Mouse (Mus musculus): ENCODE data around the gene Igsf11. TPM values are rescaled to one million over a fixed set of nuclear protein-coding genes. Genes with fewer than 3 reads are reported as not detected.
A peak's percentile ranks its signal among the peaks of the same experiment; 100 is the strongest.
"Not testable (repeated sequence)": the region's sequence is repeated elsewhere in the genome, so short reads cannot be mapped to it uniquely, and the experiment has no call there.

Gene Igsf11
- polyA plus RNA-seq, 1 experiment: 25.3 TPM

DNA sequence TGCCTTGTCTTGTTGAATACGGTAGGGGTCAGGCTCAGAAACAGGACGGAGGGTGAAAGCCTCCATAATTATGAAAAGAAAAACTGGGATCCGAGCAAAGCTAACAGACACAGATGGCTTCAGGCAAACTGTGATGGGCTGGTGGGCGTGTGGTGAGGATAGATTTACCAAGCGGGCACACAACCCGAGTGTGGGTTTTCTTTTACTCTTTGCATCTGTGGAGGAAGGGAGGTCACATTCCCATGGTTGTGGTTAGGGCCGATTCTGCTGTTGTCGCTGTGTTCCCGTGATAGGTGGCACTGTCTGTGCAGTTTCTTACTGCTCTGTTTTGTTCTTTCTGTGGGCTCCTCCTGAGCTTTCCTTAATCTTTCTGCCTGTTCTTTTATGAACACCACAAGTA lies 70.2 kb downstream of the Igsf11 start:
- TF ChIP-seq CTCF (IDR thresholded peaks at IDR 0.05; ENCODE audit: extremely low read depth, insufficient read depth, low read length) (no peak), POLR2A (IDR thresholded peaks at IDR 0.05; ENCODE audit: extremely low read depth, insufficient read depth, low read length) (no peak)
- no peak overlapping the region for H3K4me3 ChIP-seq (ENCODE audit: insufficient read depth, low read length)
- peaks cover 7% of the 10 kb centered on the region; the same call in 1 of the 2 replicates for H3K4me1 ChIP-seq (ENCODE audit: control insufficient read depth, insufficient read depth, low read length)
- H3K27ac ChIP-seq (ENCODE audit: insufficient read depth, low read length): no peak overlapping the region

DNA sequence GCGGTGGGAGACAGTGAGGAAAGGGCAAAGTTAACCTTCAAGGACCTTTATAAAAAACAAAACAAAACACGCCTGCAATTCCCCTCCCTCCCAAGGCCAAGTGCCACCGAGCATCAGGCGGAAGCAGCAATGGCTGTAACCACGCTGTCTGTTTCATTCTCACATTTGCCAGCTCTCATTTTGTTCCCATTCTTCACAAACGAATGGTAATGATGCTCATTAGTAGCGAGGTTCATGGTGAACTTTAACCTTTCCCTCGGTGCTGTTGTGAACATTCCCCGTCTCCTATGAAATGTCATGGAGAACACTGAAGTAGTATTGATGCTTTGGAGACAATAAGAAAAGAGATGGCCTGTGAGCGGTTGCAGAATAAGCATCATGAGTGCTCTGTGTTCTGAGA lies 74.6 kb downstream of the Igsf11 start:
- TF ChIP-seq CTCF (IDR thresholded peaks at IDR 0.05; ENCODE audit: extremely low read depth, insufficient read depth, low read length) (no peak), POLR2A (IDR thresholded peaks at IDR 0.05; ENCODE audit: extremely low read depth, insufficient read depth, low read length) (no peak)
- H3K27ac ChIP-seq (ENCODE audit: insufficient read depth, low read length): no peak overlapping the region
- H3K4me1 ChIP-seq (ENCODE audit: control insufficient read depth, insufficient read depth, low read length): peaks cover 2% of the 10 kb centered on the region; the same call in 1 of the 2 replicates
- no peak overlapping the region for H3K4me3 ChIP-seq (ENCODE audit: insufficient read depth, low read length)

DNA sequence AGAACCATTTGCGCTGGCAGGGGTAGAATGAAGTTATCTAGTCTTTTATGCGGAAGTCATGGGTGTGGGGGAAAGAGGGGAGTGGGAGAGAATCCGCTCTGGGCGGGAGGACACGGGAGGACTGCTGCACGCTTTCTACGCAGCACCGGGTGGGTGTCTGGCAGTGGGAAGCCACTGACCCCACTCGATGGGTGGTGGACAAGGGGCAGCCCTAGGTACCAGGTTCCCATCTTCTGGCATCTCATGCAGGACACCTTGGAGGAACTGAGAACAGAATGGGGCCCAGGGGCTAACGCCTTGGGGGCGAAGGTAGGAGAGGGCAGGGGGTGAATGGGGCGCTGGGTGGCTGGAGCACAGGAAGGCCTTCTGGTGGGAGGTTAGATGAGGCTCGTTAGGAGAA lies 83.7 kb downstream of the Igsf11 start:
- Histone ChIP-seq H3K27ac (ENCODE audit: insufficient read depth, low read length) (no peak overlapping the region), H3K4me3 (ENCODE audit: insufficient read depth, low read length) (no peak overlapping the region), H3K4me1 (ENCODE audit: control insufficient read depth, insufficient read depth, low read length) (peaks cover 1% of the 10 kb centered on the region; the same call in 1 of the 2 replicates)
- TF ChIP-seq CTCF (IDR thresholded peaks at IDR 0.05; ENCODE audit: extremely low read depth, insufficient read depth, low read length): no peak
- TF ChIP-seq POLR2A (IDR thresholded peaks at IDR 0.05; ENCODE audit: extremely low read depth, insufficient read depth, low read length): no peak

GRCm38 (mm10) chr16:38978546-38978945 lies 86.1 kb downstream of the Igsf11 start:
- TF ChIP-seq POLR2A (IDR thresholded peaks at IDR 0.05; ENCODE audit: extremely low read depth, insufficient read depth, low read length): no peak
- TF ChIP-seq CTCF (IDR thresholded peaks at IDR 0.05; ENCODE audit: extremely low read depth, insufficient read depth, low read length): no peak
- H3K27ac ChIP-seq (ENCODE audit: insufficient read depth, low read length): no peak overlapping the region
- peaks cover 4% of the 10 kb centered on the region for H3K4me1 ChIP-seq (ENCODE audit: control insufficient read depth, insufficient read depth, low read length)
- no peak overlapping the region for H3K4me3 ChIP-seq (ENCODE audit: insufficient read depth, low read length)

DNA sequence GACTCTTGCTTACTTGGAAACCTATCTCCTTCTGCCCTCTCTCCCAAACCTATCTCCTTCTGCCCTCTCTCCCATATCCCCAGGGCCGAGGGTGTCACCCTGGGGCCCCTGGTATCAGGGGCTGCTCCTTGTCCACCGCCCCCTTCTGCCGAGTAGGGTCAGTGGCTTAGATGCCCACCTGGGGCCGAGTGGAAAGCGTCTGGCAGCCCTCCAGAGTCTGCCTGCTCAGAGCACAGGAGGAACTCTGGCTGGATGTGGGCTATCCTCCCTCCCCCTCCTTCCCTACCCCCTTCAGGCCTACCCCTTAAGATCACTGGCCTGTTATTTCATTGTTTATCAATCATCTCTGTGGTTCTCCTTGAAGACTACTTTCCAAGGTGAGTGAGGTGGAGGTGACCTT lies 88.1 kb downstream of the Igsf11 start:
- H3K27ac ChIP-seq (ENCODE audit: insufficient read depth, low read length): no peak overlapping the region; the same call in 1 of the 2 replicates
- H3K4me3 ChIP-seq (ENCODE audit: insufficient read depth, low read length): no peak overlapping the region
- TF ChIP-seq CTCF (IDR thresholded peaks at IDR 0.05; ENCODE audit: extremely low read depth, insufficient read depth, low read length) (no peak), POLR2A (IDR thresholded peaks at IDR 0.05; ENCODE audit: extremely low read depth, insufficient read depth, low read length) (no peak)
- peaks cover 4% of the 10 kb centered on the region for H3K4me1 ChIP-seq (ENCODE audit: control insufficient read depth, insufficient read depth, low read length)

DNA sequence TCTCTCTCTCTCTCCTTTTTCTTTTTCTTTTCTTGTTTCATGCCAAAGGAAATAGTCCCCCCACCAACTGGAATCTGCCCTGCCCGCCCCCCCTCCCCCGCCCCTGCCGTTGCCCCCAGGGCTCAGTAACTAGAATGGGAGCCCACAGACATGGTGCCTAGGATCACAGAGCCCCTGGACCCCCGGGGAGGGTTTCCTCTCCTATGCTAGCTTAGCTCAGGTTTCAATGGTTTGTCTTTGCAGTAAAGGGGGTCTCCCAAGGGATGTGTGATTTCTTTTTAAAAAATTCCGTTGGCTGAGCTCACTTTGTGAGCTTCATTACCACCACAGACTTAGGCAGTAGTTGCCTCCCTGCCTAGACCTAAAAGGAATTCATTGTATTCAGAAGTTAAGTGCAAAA lies 89.6 kb downstream of the Igsf11 start:
- Histone ChIP-seq H3K4me3 (ENCODE audit: insufficient read depth, low read length) (no peak overlapping the region), H3K4me1 (ENCODE audit: control insufficient read depth, insufficient read depth, low read length) (peaks cover 4% of the 10 kb centered on the region), H3K27ac (ENCODE audit: insufficient read depth, low read length) (no peak overlapping the region)
- TF ChIP-seq POLR2A (IDR thresholded peaks at IDR 0.05; ENCODE audit: extremely low read depth, insufficient read depth, low read length) (no peak), CTCF (IDR thresholded peaks at IDR 0.05; ENCODE audit: extremely low read depth, insufficient read depth, low read length) (no peak)

GRCm38 (mm10) chr16:38982508-38983236 lies 90.2 kb downstream of the Igsf11 start:
- Histone ChIP-seq H3K4me3 (ENCODE audit: insufficient read depth, low read length) (no peak overlapping the region), H3K27ac (ENCODE audit: insufficient read depth, low read length) (peak overlapping the region; percentile 70; the same call in 1 of the 2 replicates), H3K4me1 (ENCODE audit: control insufficient read depth, insufficient read depth, low read length) (peaks cover 4% of the 10 kb centered on the region)
- TF ChIP-seq CTCF (IDR thresholded peaks at IDR 0.05; ENCODE audit: extremely low read depth, insufficient read depth, low read length) (peak; percentile 25; the same call in 1 of the 2 replicates), POLR2A (IDR thresholded peaks at IDR 0.05; ENCODE audit: extremely low read depth, insufficient read depth, low read length) (no peak)

- TF ChIP-seq CTCF (IDR thresholded peaks at IDR 0.05; ENCODE audit: extremely low read depth, insufficient read depth, low read length): peak; percentile 8; the same call in 1 of the 2 replicates
- H3K4me3 ChIP-seq (ENCODE audit: insufficient read depth, low read length); H3K27ac ChIP-seq (ENCODE audit: insufficient read depth, low read length); H3K4me1 ChIP-seq (ENCODE audit: control insufficient read depth, insufficient read depth, low read length): not testable (repeated sequence)
Observed at GRCm38 (mm10) chr16:38983850-38984249, 91.4 kb downstream of the Igsf11 start.

DNA sequence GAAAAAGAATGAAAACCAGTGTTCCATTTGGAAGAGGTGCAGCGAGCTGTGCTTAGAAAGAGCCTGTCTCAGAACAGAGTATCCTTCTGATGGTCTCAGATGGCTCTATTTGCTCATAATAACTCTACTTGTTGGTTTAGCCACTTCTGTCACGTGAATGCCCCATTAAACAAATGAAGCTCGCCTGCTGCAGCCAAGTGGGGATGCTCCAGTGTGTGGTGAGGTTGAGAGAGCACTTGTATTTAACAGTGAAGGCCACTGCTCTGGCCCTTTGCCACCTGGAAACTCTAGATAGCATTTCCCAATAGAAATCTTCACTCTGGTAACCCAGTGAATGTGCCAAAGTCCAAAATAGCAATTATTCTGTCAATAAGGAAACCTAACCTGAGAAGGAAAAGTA lies 92.9 kb downstream of the Igsf11 start:
- Histone ChIP-seq H3K27ac (ENCODE audit: insufficient read depth, low read length) (no peak overlapping the region), H3K4me3 (ENCODE audit: insufficient read depth, low read length) (no peak overlapping the region), H3K4me1 (ENCODE audit: control insufficient read depth, insufficient read depth, low read length) (peaks cover 4% of the 10 kb centered on the region)
- TF ChIP-seq CTCF (IDR thresholded peaks at IDR 0.05; ENCODE audit: extremely low read depth, insufficient read depth, low read length): no peak
- no peak for TF ChIP-seq POLR2A (IDR thresholded peaks at IDR 0.05; ENCODE audit: extremely low read depth, insufficient read depth, low read length)

DNA sequence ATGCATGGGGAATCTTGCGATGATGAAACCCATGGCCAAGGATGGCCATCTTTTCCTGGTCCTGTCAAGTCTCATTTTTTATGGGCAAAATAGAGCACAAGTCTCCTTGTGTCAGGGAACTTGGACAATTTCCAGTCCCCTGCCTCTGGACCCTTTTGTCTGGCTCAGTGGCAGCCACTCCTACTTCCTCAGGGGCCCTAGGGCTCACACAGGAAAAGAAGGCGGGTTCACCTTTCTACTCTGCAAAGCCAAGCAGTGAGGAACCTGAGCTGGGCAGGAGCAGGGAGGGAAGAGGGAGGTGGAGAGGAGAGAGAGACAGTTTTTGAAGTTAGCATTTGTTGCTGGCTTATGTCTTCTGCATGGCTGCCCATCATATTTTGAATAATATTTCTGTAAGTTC lies 93.9 kb downstream of the Igsf11 start:
- H3K4me3 ChIP-seq (ENCODE audit: insufficient read depth, low read length): no peak overlapping the region
- H3K4me1 ChIP-seq (ENCODE audit: control insufficient read depth, insufficient read depth, low read length): peaks cover 4% of the 10 kb centered on the region
- TF ChIP-seq CTCF (IDR thresholded peaks at IDR 0.05; ENCODE audit: extremely low read depth, insufficient read depth, low read length) (no peak), POLR2A (IDR thresholded peaks at IDR 0.05; ENCODE audit: extremely low read depth, insufficient read depth, low read length) (no peak)
- no peak overlapping the region for H3K27ac ChIP-seq (ENCODE audit: insufficient read depth, low read length)

Data from cortical plate, adult 2 months (tissue).